Mouse (Mus musculus) MEL (cell line): ENCODE measurements around the gene Pf4. TPM values are rescaled to one million over a fixed set of nuclear protein-coding genes. Genes with fewer than 3 reads are reported as not detected.

ENCODE experiments used
- DNase-seq: peaks from one replicate; pipeline ENCODE4 v3.0.0; 2011; ENCODE audit warnings: low read depth, low spot score
- H3K27ac ChIP-seq: 2 replicates; pipeline ENCODE4 v1.5.1; 2012; ENCODE audit warnings: low read depth, mild to moderate bottlenecking, control low read depth, low read length, moderate library complexity; ENCODE audit not compliant: control insufficient read depth
- H3K27me3 ChIP-seq, 2 experiments: fragments of 150-350 bp in 1 of 2; sonication (generic) in 1 of 2; 2 replicates each; pipeline ENCODE4 v1.6.1; 2012; ENCODE audit warnings: low read length in 2 of 2, mild to moderate bottlenecking in 2 of 2, improper control_type of control experiment in 1 of 2, moderate library complexity in 1 of 2; ENCODE audit not compliant: insufficient read depth in 2 of 2, control insufficient read depth in 1 of 2
- H3K36me3 ChIP-seq, 2 experiments: 2 replicates each; pipeline ENCODE4 v1.6.1; 2012 to 2014; ENCODE audit warnings: low read length in 2 of 2, improper control_type of control experiment in 1 of 2, inconsistent platforms in 1 of 2, mild to moderate bottlenecking in 1 of 2; ENCODE audit not compliant: insufficient read depth in 2 of 2, control insufficient read depth in 1 of 2
- H3K4me1 ChIP-seq, 2 experiments: fragments of 150-350 bp in 1 of 2; sonication (generic) in 1 of 2; 2 replicates each; pipeline ENCODE4 v1.6.1; 2012; ENCODE audit warnings: low read length in 2 of 2, improper control_type of control experiment in 1 of 2, mild to moderate bottlenecking in 1 of 2; ENCODE audit not compliant: insufficient read depth in 2 of 2, control insufficient read depth in 1 of 2
- H3K4me3 ChIP-seq, 2 experiments: fragments of 150-350 bp in 1 of 2; sonication (generic) in 1 of 2; 2 replicates each; pipeline ENCODE4 v1.5.1; 2012; ENCODE audit warnings: low read depth in 2 of 2, low read length in 2 of 2, mild to moderate bottlenecking in 2 of 2, moderate library complexity in 2 of 2, control low read depth in 1 of 2, improper control_type of control experiment in 1 of 2; ENCODE audit not compliant: control insufficient read depth in 1 of 2, insufficient read depth in 1 of 2
- H3K79me2 ChIP-seq: 2 replicates; pipeline ENCODE4 v1.6.1; 2012; ENCODE audit warnings: mild to moderate bottlenecking, low read length, moderate library complexity; ENCODE audit not compliant: control insufficient read depth, poor library complexity, insufficient read depth
- H3K9ac ChIP-seq: 2 replicates; pipeline ENCODE4 v1.6.1; 2012; ENCODE audit warnings: low read depth, mild to moderate bottlenecking, control low read depth, low read length, moderate library complexity; ENCODE audit not compliant: control insufficient read depth, poor library complexity, severe bottlenecking
- H3K9me3 ChIP-seq: fragments of 150-350 bp; sonication (generic); replicated peaks from 2 replicates; pipeline ENCODE4 v1.6.1; 2012; ENCODE audit warnings: mild to moderate bottlenecking, low read length, improper control_type of control experiment, moderate library complexity; ENCODE audit not compliant: insufficient read depth
- BHLHE40 ChIP-seq: IDR thresholded peaks from 2 replicates; pipeline ENCODE4 v1.6.1; 2012; ENCODE audit warnings: low read depth, mild to moderate bottlenecking, inconsistent platforms, low read length, improper control_type of control experiment, borderline replicate concordance
- CHD1 ChIP-seq: IDR thresholded peaks from 2 replicates; pipeline ENCODE4 v1.6.1; 2012; ENCODE audit warnings: low read depth, mild to moderate bottlenecking, inconsistent platforms, low read length, improper control_type of control experiment
- CHD2 ChIP-seq: IDR thresholded peaks from 2 replicates; pipeline ENCODE4 v1.6.1; 2011; ENCODE audit warnings: low read length, improper control_type of control experiment
- CTCF ChIP-seq, 3 experiments: IDR thresholded peaks in 2 of 3; conservative IDR thresholded peaks in 1 of 3; 2 replicates each; pipeline ENCODE4 v1.5.1; 2011 to 2012; ENCODE audit warnings: low read length in 3 of 3, low read depth in 2 of 3, mild to moderate bottlenecking in 2 of 3, improper control_type of control experiment in 1 of 3, inconsistent platforms in 1 of 3, mixed read lengths in 1 of 3, moderate library complexity in 1 of 3; ENCODE audit not compliant: control insufficient read depth in 1 of 3, insufficient read depth in 1 of 3, poor library complexity in 1 of 3, severe bottlenecking in 1 of 3
- E2F4 ChIP-seq: IDR thresholded peaks from 2 replicates; pipeline ENCODE4 v1.6.1; 2011; ENCODE audit warnings: low read depth, low read length, improper control_type of control experiment, borderline replicate concordance
- ELF1 ChIP-seq: IDR thresholded peaks from 2 replicates; pipeline ENCODE4 v1.6.1; 2014; ENCODE audit warnings: low read depth, mild to moderate bottlenecking, inconsistent platforms, low read length, improper control_type of control experiment, moderate library complexity
- ETS1 ChIP-seq: IDR thresholded peaks from 2 replicates; pipeline ENCODE4 v1.6.1; 2012; ENCODE audit warnings: low read depth, mild to moderate bottlenecking, inconsistent platforms, low read length, improper control_type of control experiment, moderate library complexity
- GABPA ChIP-seq: IDR thresholded peaks from 2 replicates; pipeline ENCODE4 v1.6.1; 2012; ENCODE audit warnings: low read depth, mild to moderate bottlenecking, inconsistent platforms, low read length, improper control_type of control experiment, moderate library complexity
- GATA1 ChIP-seq: IDR thresholded peaks from 2 replicates; pipeline ENCODE4 v1.6.1; 2011; ENCODE audit warnings: low read depth, low read length, improper control_type of control experiment
- HCFC1 ChIP-seq: IDR thresholded peaks from 2 replicates; pipeline ENCODE4 v1.6.1; 2012; ENCODE audit warnings: low read depth, mild to moderate bottlenecking, inconsistent platforms, low read length, improper control_type of control experiment, moderate library complexity
- JUND ChIP-seq: IDR thresholded peaks from 2 replicates; pipeline ENCODE4 v1.6.1; 2011; ENCODE audit warnings: low read depth, mild to moderate bottlenecking, improper control_type of control experiment, low read length
- KAT2A ChIP-seq: conservative IDR thresholded peaks from 2 replicates; pipeline ENCODE4 v1.6.1; 2012; ENCODE audit warnings: low read depth, low read length, improper control_type of control experiment, inconsistent platforms
- MAFK ChIP-seq: IDR thresholded peaks from 2 replicates; pipeline ENCODE4 v1.6.1; 2011; ENCODE audit warnings: low read depth, mild to moderate bottlenecking, low read length, improper control_type of control experiment, borderline replicate concordance
- MAX ChIP-seq: IDR thresholded peaks from 2 replicates; pipeline ENCODE4 v1.6.1; 2011; ENCODE audit warnings: low read length, improper control_type of control experiment
- MEF2A ChIP-seq: IDR thresholded peaks from 2 replicates; pipeline ENCODE4 v1.6.1; 2014; ENCODE audit warnings: low read depth, mild to moderate bottlenecking, inconsistent platforms, low read length, improper control_type of control experiment; ENCODE audit not compliant: poor library complexity, insufficient replicate concordance, severe bottlenecking; ENCODE audit errors: extremely low read depth
- MYB ChIP-seq: IDR thresholded peaks from 2 replicates; pipeline ENCODE4 v1.6.1; 2011; ENCODE audit warnings: mild to moderate bottlenecking, low read depth, low read length, improper control_type of control experiment
- MYC ChIP-seq: IDR thresholded peaks from 2 replicates; pipeline ENCODE4 v1.6.1; 2011; ENCODE audit warnings: low read depth, mild to moderate bottlenecking, low read length, improper control_type of control experiment, moderate library complexity
- NELFE ChIP-seq: IDR thresholded peaks from 2 replicates; pipeline ENCODE4 v1.6.1; 2011; ENCODE audit warnings: low read depth, low read length, improper control_type of control experiment
- POLR2A ChIP-seq, 2 experiments: IDR thresholded peaks; 2 replicates each; pipeline ENCODE4 v1.6.1; 2011 to 2012; ENCODE audit warnings: low read length in 2 of 2, mild to moderate bottlenecking in 2 of 2, control low read depth in 1 of 2, improper control_type of control experiment in 1 of 2, low read depth in 1 of 2, moderate library complexity in 1 of 2; ENCODE audit not compliant: control insufficient read depth in 1 of 2, insufficient read depth in 1 of 2, poor library complexity in 1 of 2
- POLR2AphosphoS2 ChIP-seq: IDR thresholded peaks from 2 replicates; pipeline ENCODE4 v1.6.1; 2011; ENCODE audit warnings: low read length, improper control_type of control experiment
- POLR2AphosphoS5 ChIP-seq: IDR thresholded peaks from 2 replicates; pipeline ENCODE4 v1.6.1; 2012; ENCODE audit warnings: low read depth, borderline replicate concordance, mild to moderate bottlenecking, inconsistent platforms, low read length, moderate library complexity, mixed read lengths
- RAD21 ChIP-seq: IDR thresholded peaks from 2 replicates; pipeline ENCODE4 v1.6.1; 2011; ENCODE audit warnings: mild to moderate bottlenecking, low read depth, low read length, improper control_type of control experiment
- RCOR1 ChIP-seq: IDR thresholded peaks from 2 replicates; pipeline ENCODE4 v1.6.1; 2012; ENCODE audit warnings: low read depth, mild to moderate bottlenecking, inconsistent platforms, low read length, improper control_type of control experiment
- SIN3A ChIP-seq: IDR thresholded peaks from 2 replicates; pipeline ENCODE4 v1.6.1; 2012; ENCODE audit warnings: low read length, improper control_type of control experiment, inconsistent platforms
- SMC3 ChIP-seq: IDR thresholded peaks from 2 replicates; pipeline ENCODE4 v1.6.1; 2011; ENCODE audit warnings: low read depth, low read length, improper control_type of control experiment
- TAL1 ChIP-seq: IDR thresholded peaks from 2 replicates; pipeline ENCODE4 v1.6.1; 2012; ENCODE audit warnings: mild to moderate bottlenecking, inconsistent platforms, low read length, moderate library complexity, mixed read lengths
- TBP ChIP-seq: IDR thresholded peaks from 2 replicates; pipeline ENCODE4 v1.8.0; 2011; ENCODE audit warnings: low read depth, low read length, improper control_type of control experiment
- TCF12 ChIP-seq: IDR thresholded peaks from 2 replicates; pipeline ENCODE4 v1.6.1; 2014; ENCODE audit warnings: low read depth, mild to moderate bottlenecking, inconsistent platforms, low read length, improper control_type of control experiment, moderate library complexity
- UBTF ChIP-seq: IDR thresholded peaks from 2 replicates; pipeline ENCODE4 v1.6.1; 2012; ENCODE audit warnings: low read depth, mild to moderate bottlenecking, inconsistent platforms, low read length, improper control_type of control experiment, moderate library complexity, borderline replicate concordance; ENCODE audit not compliant: insufficient read depth
- USF1 ChIP-seq: IDR thresholded peaks from 2 replicates; pipeline ENCODE4 v1.6.1; 2014; ENCODE audit warnings: low read depth, mild to moderate bottlenecking, inconsistent platforms, low read length, improper control_type of control experiment, moderate library complexity
- USF2 ChIP-seq, 2 experiments: IDR thresholded peaks; 2 replicates each; pipeline ENCODE4 v1.6.1; 2011 to 2012; ENCODE audit warnings: improper control_type of control experiment in 2 of 2, low read length in 2 of 2, borderline replicate concordance in 1 of 2, inconsistent platforms in 1 of 2, low read depth in 1 of 2, mild to moderate bottlenecking in 1 of 2; ENCODE audit not compliant: insufficient read depth in 1 of 2
- ZC3H11A ChIP-seq: IDR thresholded peaks from 2 replicates; pipeline ENCODE4 v1.6.1; 2012; ENCODE audit warnings: low read depth, mild to moderate bottlenecking, inconsistent platforms, low read length, improper control_type of control experiment
- ZKSCAN1 ChIP-seq: IDR thresholded peaks from 2 replicates; pipeline ENCODE4 v1.6.1; 2012; ENCODE audit warnings: low read depth, mild to moderate bottlenecking, inconsistent platforms, low read length, improper control_type of control experiment, moderate library complexity
- ZNF384 ChIP-seq: IDR thresholded peaks from 2 replicates; pipeline ENCODE4 v1.6.1; 2012; ENCODE audit warnings: low read depth, mild to moderate bottlenecking, inconsistent platforms, low read length, improper control_type of control experiment
- polyA plus RNA-seq, 2 experiments: library from polyadenylated mRNA; stranded (reverse) in 1 of 2; unstranded in 1 of 2; fragments of >175 nt in 1 of 2; fragments of >200 nt in 1 of 2; gene quantifications; 2 replicates each; pipeline versions ENCODE4 v1.2.1 to v1.2.4; 2012; ENCODE audit warnings: low replicate concordance in 2 of 2, low read depth in 1 of 2; ENCODE audit not compliant: insufficient read length in 2 of 2, insufficient read depth in 1 of 2, missing spikeins in 1 of 2
- total RNA-seq: library from RNA; depleted of rRNA; stranded (reverse); fragments of 300-350 nt; gene quantifications from 2 replicates; pipeline ENCODE4 v1.2.3, GENCODE M21; 2012; rRNA removed

Pf4 gene
- total RNA-seq: 253 and 283 TPM in 2 replicates
- 100 to 1,000 TPM in 1 of 2 experiments, not detected in 1; 393 TPM for polyA plus RNA-seq

DNA sequence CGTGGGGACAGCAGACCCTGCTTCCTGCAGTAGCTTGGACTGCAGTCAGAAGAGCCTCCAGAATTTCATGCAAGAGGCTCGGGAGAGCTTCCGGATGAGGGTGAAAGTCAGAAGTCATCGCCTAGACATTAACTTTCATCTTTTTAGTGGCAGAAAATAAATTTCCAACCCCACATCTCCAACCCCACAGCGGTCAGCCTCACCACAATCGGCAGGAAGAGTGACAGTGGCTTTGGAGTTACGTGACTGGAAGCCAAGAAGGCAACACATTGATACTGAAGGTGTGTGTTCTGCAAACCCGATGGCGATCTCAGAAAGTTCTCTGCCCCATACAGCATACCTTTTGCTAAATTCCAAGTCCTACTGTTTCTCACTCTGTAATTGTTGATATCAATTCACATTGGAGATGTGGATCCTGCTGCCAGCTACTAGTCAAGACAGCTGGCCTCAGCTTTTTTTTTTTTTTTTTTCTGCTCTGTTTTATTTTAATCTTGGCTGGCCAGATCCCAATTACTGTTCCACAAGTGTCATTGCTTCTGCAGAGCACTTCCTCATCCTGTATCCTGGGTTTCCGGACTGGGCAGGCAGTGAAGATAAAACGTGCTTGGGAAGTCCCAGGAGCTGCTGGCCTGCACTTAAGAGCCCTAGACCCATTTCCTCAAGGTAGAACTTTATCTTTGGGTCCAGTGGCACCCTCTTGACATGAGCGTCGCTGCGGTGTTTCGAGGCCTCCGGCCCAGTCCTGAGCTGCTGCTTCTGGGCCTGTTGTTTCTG lies at the start of gene Pf4:
Gene Pf4 (plus strand): TSS at position 556 of the 774 bp plus-strand sequence.
- Histone ChIP-seq H3K36me3 (peaks cover 0 to 33% of the 10 kb centered on the region in 2 experiments; a peak in 2 of 4 replicates), H3K9ac (peak within 1 kb of the TSS; percentile 54), H3K79me2 (peaks cover 2% of the 10 kb centered on the region; the same call in 1 of the 2 replicates), H3K4me3 (peak within 1 kb of the TSS; percentile 67 to 85), H3K4me1 (peaks cover 13 to 25% of the 10 kb centered on the region in 2 experiments), H3K27ac (peak within 1 kb of the TSS; percentile 59), H3K9me3 (no peaks in the 10 kb centered on the region), H3K27me3 (no peaks in the 10 kb centered on the region)
- peak; percentile 89 for DNase-seq
- TF ChIP-seq CTCF (IDR thresholded peaks at IDR 0.05 in 2 of 3, conservative IDR thresholded peaks at IDR 0.05 in 1 of 3; ENCODE audit: control insufficient read depth in 1 of 3, insufficient read depth in 1 of 3, low read depth in 2 of 3, low read length in 3 of 3, poor library complexity in 1 of 3, severe bottlenecking in 1 of 3): no peak
- TF ChIP-seq ZC3H11A: no peak
- 0 out of 2 replicates have a peak, but pooled peaks have one; percentile 60 for TF ChIP-seq CHD1
- TF ChIP-seq NELFE: 0 out of 2 replicates have a peak, but pooled peaks have one; percentile 6
- peak in 1 of 2 experiments; percentile 54; a peak in 2 of 4 replicates for TF ChIP-seq POLR2A (IDR thresholded peaks at IDR 0.05; ENCODE audit: control insufficient read depth in 1 of 2, insufficient read depth in 1 of 2, low read depth in 1 of 2, low read length in 2 of 2, poor library complexity in 1 of 2)
- no peak for TF ChIP-seq UBTF
- no peak for TF ChIP-seq POLR2AphosphoS2
- peak; percentile 90 for TF ChIP-seq SIN3A
- TF ChIP-seq CHD2: no peak
- TF ChIP-seq TBP: 0 out of 2 replicates have a peak, but pooled peaks have one; percentile 44
- TF ChIP-seq ETS1: peak; percentile 92
- TF ChIP-seq RCOR1: peak; percentile 68
- TF ChIP-seq E2F4: no peak
- peak; percentile 83 for TF ChIP-seq MAFK
- TF ChIP-seq USF2 (IDR thresholded peaks at IDR 0.05; ENCODE audit: borderline replicate concordance in 1 of 2, insufficient read depth in 1 of 2, low read depth in 1 of 2, low read length in 2 of 2): no peak
- TF ChIP-seq BHLHE40: peak; percentile 79
- TF ChIP-seq ZKSCAN1: peak; percentile 77; the same call in 1 of the 2 replicates
- TF ChIP-seq GABPA: no peak
- 0 out of 2 replicates have a peak, but pooled peaks have one; percentile 46 for TF ChIP-seq HCFC1
- TF ChIP-seq JUND: peak; percentile 16; the same call in 1 of the 2 replicates
- peak; percentile 92 for TF ChIP-seq TCF12
- no peak for TF ChIP-seq RAD21
- TF ChIP-seq SMC3: no peak
- TF ChIP-seq MYB: no peak
- TF ChIP-seq USF1: no peak
- no peak for TF ChIP-seq MEF2A
- TF ChIP-seq MYC: peak; percentile 87
- TF ChIP-seq ELF1: peak; percentile 59
- TF ChIP-seq POLR2AphosphoS5: no peak
- peak; percentile 85 for TF ChIP-seq GATA1
- TF ChIP-seq TAL1: peak; percentile 82
- 0 out of 2 replicates have a peak, but pooled peaks have one; percentile 15 for TF ChIP-seq KAT2A
- peak; percentile 100 for TF ChIP-seq ZNF384
- 0 out of 2 replicates have a peak, but pooled peaks have one; percentile 17 for TF ChIP-seq MAX
